In genomic region chr1:51191872-51192613, GRCm38 (mm10) we compare ENCODE assay signal across 11 mouse cellular contexts.
DNase-seq lines count a peak whose midpoint lies in the region; ATAC-seq and TF ChIP-seq lines count a peak whose summit lies in the region.
"Had no signal": no experiment of that assay in that cellular context is flagged by ENCODE, and none has a peak within 500 bp of the region (broad histone marks: within the 10 kb centered on the region; RNA-seq: fewer than 3 reads in every experiment).

No protein-coding gene starts in this region.

- H3K9me3 ChIP-seq in heart, embryonic 16.5 days (replicated peaks; ENCODE audit: control insufficient read depth, low read length): no peaks in the 10 kb centered on the region
- H3K9me3 ChIP-seq in midbrain, embryonic 13.5 days: no peaks in the 10 kb centered on the region
- no peaks in the 10 kb centered on the region for H3K9me3 ChIP-seq in midbrain, embryonic 11.5 days (ENCODE audit: control insufficient read depth, low read length)
- H3K9me3 ChIP-seq in stomach, postnatal 0 days (ENCODE audit: control insufficient read depth, low read length): no peaks in the 10 kb centered on the region

- 36% methylated on average over 6 of the region's 6 CpGs for WGBS in heart, embryonic 16.5 days
- 76% methylated on average over 6 of the region's 6 CpGs for WGBS in midbrain, embryonic 13.5 days
- 83% methylated on average over 6 of the region's 6 CpGs for WGBS in midbrain, embryonic 11.5 days
- WGBS in stomach, postnatal 0 days: 31% methylated on average over 6 of the region's 6 CpGs

- no peak for TF ChIP-seq CTCF in stomach, postnatal 0 days (IDR thresholded peaks at IDR 0.05; ENCODE audit: low read depth)

- TF ChIP-seq EP300 in stomach, postnatal 0 days (optimal IDR thresholded peaks at IDR 0.05): no peak

- DNase-seq in cerebellum, postnatal 4 days (ENCODE audit: low spot score in 2 of 2): no peak
- no peak for DNase-seq in heart, adult 8-10 months (ENCODE audit: low spot score)
- DNase-seq in midbrain, embryonic 11.5 days (ENCODE audit: low spot score, missing footprints): no peak
- no peak for DNase-seq in stomach, postnatal 0 days (ENCODE audit: low spot score)
- no peak for DNase-seq in kidney, adult 18-20 months
- DNase-seq: adrenal gland, postnatal 25 days had no signal

- peak overlapping the region; percentile 19; the same call in 1 of the 2 replicates for H3K27ac ChIP-seq in heart, embryonic 16.5 days (ENCODE audit: low read length)
- H3K27ac ChIP-seq in midbrain, embryonic 13.5 days: 0 out of 2 replicates have a peak overlapping the region, but pooled peaks have one; percentile 20
- H3K27ac ChIP-seq in midbrain, embryonic 11.5 days (ENCODE audit: low read depth, low read length): no peak overlapping the region
- H3K27ac ChIP-seq in stomach, postnatal 0 days (replicated peaks): 0 out of 2 replicates have a peak overlapping the region, but pooled peaks have one; percentile 35
- H3K27ac ChIP-seq: liver, embryonic 14.5 days had no signal

- no peak overlapping the region for H3K4me3 ChIP-seq in heart, embryonic 16.5 days (ENCODE audit: low read length)
- no peak overlapping the region for H3K4me3 ChIP-seq in midbrain, embryonic 13.5 days (replicated peaks)
- H3K4me3 ChIP-seq in midbrain, embryonic 11.5 days (ENCODE audit: low read depth, low read length): no peak overlapping the region
- no peak overlapping the region for H3K4me3 ChIP-seq in stomach, postnatal 0 days (ENCODE audit: low read depth, low read length)

- ATAC-seq in cerebellum, adult (ENCODE audit: insufficient number of reproducible peaks, low FRiP score, low TSS enrichment): peak; percentile 53
- peak; percentile 49; the same call in 1 of the 2 replicates for ATAC-seq in heart, embryonic 16.5 days (replicated peaks; ENCODE audit: extremely low read depth, insufficient read depth, low FRiP score)
- no peak for ATAC-seq in midbrain, embryonic 13.5 days
- ATAC-seq in midbrain, embryonic 11.5 days (ENCODE audit: low FRiP score): no peak
- ATAC-seq in stomach, postnatal 0 days (ENCODE audit: low FRiP score, low TSS enrichment): no peak
- ATAC-seq: intestine, embryonic 16.5 days had no signal

- peaks cover 15% of the 10 kb centered on the region for H3K4me1 ChIP-seq in heart, embryonic 16.5 days (ENCODE audit: control insufficient read depth, insufficient read depth, low read length)
- H3K4me1 ChIP-seq in midbrain, embryonic 13.5 days (replicated peaks): no peaks in the 10 kb centered on the region
- no peaks in the 10 kb centered on the region for H3K4me1 ChIP-seq in midbrain, embryonic 11.5 days (ENCODE audit: control insufficient read depth, insufficient read depth, low read length)
- H3K4me1 ChIP-seq in stomach, postnatal 0 days (replicated peaks; ENCODE audit: control insufficient read depth, insufficient read depth): no peaks in the 10 kb centered on the region

- no peaks in the 10 kb centered on the region for H3K36me3 ChIP-seq in heart, embryonic 16.5 days (ENCODE audit: control insufficient read depth, insufficient read depth)
- H3K36me3 ChIP-seq in midbrain, embryonic 13.5 days: no peaks in the 10 kb centered on the region
- H3K36me3 ChIP-seq in midbrain, embryonic 11.5 days (ENCODE audit: control insufficient read depth, insufficient read depth, low read length): no peaks in the 10 kb centered on the region
- H3K36me3 ChIP-seq in stomach, postnatal 0 days (ENCODE audit: control insufficient read depth, insufficient read depth, low read length): no peaks in the 10 kb centered on the region

- no peaks in the 10 kb centered on the region for H3K27me3 ChIP-seq in heart, embryonic 16.5 days (ENCODE audit: control insufficient read depth, insufficient read depth, low read length)
- no peaks in the 10 kb centered on the region for H3K27me3 ChIP-seq in midbrain, embryonic 13.5 days
- H3K27me3 ChIP-seq in midbrain, embryonic 11.5 days (ENCODE audit: control insufficient read depth, insufficient read depth, low read length): no peaks in the 10 kb centered on the region
- H3K27me3 ChIP-seq in stomach, postnatal 0 days (ENCODE audit: control insufficient read depth, insufficient read depth, low read length): no peaks in the 10 kb centered on the region

- H3K9ac ChIP-seq in heart, embryonic 16.5 days (ENCODE audit: low read length): no peak overlapping the region
- H3K9ac ChIP-seq in midbrain, embryonic 13.5 days (replicated peaks): no peak overlapping the region
- H3K9ac ChIP-seq in midbrain, embryonic 11.5 days (ENCODE audit: low read length): no peak overlapping the region
- H3K9ac ChIP-seq in stomach, postnatal 0 days (ENCODE audit: low read length): no peak overlapping the region
- H3K9ac ChIP-seq: liver, embryonic 14.5 days had no signal

- no peak overlapping the region; the same call in 1 of the 2 replicates for H3K4me2 ChIP-seq in heart, embryonic 16.5 days (ENCODE audit: low read depth, low read length)
- no peak overlapping the region for H3K4me2 ChIP-seq in midbrain, embryonic 13.5 days (replicated peaks)
- no peak overlapping the region for H3K4me2 ChIP-seq in midbrain, embryonic 11.5 days
- H3K4me2 ChIP-seq in stomach, postnatal 0 days (replicated peaks; ENCODE audit: low read depth): no peak overlapping the region

Comparison
In these comparisons a context has a peak if more than half of its experiments do, and no peak if none do; other contexts are left out.
1. ATAC-seq: peak in cerebellum, adult (single experiment) and heart, embryonic 16.5 days (single experiment); none in midbrain, embryonic 13.5 days (single experiment), midbrain, embryonic 11.5 days (single experiment) and stomach, postnatal 0 days (single experiment).